Mouse (Mus musculus): ENCODE measurements around the gene Hoxb7. TPM values are rescaled to one million over a fixed set of nuclear protein-coding genes. Genes with fewer than 3 reads are reported as not detected.

Gene Hoxb7
- polyA plus RNA-seq, 1 experiment from 2014 or later, result 0.15 TPM

DNA sequence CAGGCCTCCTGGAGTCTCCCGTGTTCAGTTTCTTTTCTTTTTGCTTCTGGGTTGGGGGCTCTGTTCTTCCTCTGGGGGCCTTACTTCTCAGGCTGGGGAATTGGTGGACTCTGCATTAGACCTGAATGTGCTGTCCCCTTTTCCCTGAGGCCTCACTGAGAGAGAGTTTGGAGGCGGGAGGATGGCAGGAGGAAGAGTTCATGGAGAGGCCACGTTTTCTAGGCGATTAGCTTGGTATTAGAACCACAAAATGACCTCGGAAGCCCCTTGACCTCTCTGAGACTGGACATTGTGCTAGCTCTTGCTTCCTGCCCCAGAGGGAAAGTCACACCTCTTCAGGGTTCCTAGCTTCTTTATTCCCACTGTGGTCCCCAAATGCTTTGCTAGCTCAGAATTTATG, 37.7 kb downstream of the Hoxb7 start:
- H3K9me3 ChIP-seq, result no peaks in the 10 kb centered on the region
- no peak overlapping the region for H3K4me2 ChIP-seq

DNA sequence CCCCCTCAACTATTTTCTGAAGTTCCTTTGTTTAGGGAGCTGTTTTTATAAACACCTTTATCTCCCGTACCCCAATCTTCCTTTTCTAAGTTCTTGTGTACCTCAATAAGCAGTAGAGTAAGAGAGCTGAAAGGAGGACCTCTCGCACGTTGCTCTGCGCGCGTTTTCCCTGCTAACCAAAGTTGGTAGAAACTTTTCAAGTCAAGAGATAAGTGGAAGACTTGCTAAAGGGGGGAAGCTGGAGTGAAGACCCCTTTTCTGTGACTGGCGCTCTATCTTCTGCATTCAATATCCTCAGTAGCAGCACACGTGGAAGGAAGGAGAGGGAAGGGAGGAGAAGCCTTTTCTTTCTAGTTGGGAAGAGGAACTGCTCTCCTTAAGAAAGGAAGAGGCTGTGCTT, 38.5 kb downstream of the Hoxb7 start:
- Histone ChIP-seq H3K4me3 (no peak overlapping the region), H3K27me3 (peaks cover 100% of the 10 kb centered on the region), H3K9ac (no peak overlapping the region), H3K9me3 (no peaks in the 10 kb centered on the region), H3K4me2 (no peak overlapping the region), H3K36me3 (no peaks in the 10 kb centered on the region), H3K4me1 (no peaks in the 10 kb centered on the region), H3K27ac (no peak overlapping the region)
- no peak for ATAC-seq (ENCODE audit: insufficient number of reproducible peaks, insufficient read depth, low FRiP score, low TSS enrichment, low read depth)
- 2% methylated on average over 8 of the region's 8 CpGs for WGBS

More for the DNA sequence above, 37.7 kb downstream of the Hoxb7 start:
- Histone ChIP-seq H3K9ac (no peak overlapping the region), H3K4me3 (no peak overlapping the region), H3K4me1 (no peaks in the 10 kb centered on the region), H3K27me3 (peaks cover 100% of the 10 kb centered on the region), H3K36me3 (no peaks in the 10 kb centered on the region), H3K27ac (no peak overlapping the region)
- no peak for ATAC-seq (ENCODE audit: insufficient number of reproducible peaks, insufficient read depth, low FRiP score, low TSS enrichment, low read depth)
- under 1% methylated on average over 5 of the region's 5 CpGs for WGBS

DNA sequence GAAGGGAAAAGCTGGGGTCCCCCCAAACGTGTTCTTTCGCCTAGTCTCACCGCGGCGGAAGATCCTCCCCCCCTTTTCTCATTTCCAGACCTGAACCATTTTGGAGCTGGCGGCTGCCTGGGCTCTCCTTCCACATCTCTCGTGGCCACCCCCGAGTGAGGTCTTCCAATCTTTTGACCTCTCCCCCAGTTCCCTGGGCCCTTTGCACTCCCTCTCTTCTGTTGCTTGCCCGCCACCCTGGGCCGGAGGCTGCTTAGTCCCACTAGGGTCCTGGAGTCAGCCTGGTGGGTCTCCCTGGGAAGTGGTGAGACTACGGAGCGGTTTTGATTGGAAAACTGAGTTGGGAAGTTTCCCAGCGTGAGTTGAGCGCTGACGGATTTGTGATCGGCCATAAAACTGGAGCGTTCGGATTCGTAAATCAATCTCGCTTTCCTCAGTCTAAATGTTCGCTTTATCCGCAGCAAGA, 39.4 kb downstream of the Hoxb7 start:
- Histone ChIP-seq H3K27ac (no peak overlapping the region), H3K36me3 (no peaks in the 10 kb centered on the region), H3K9ac (no peak overlapping the region), H3K4me3 (no peak overlapping the region), H3K4me1 (no peaks in the 10 kb centered on the region), H3K9me3 (no peaks in the 10 kb centered on the region), H3K27me3 (peaks cover 100% of the 10 kb centered on the region), H3K4me2 (no peak overlapping the region)
- no peak for ATAC-seq (ENCODE audit: insufficient number of reproducible peaks, insufficient read depth, low FRiP score, low TSS enrichment, low read depth)
- WGBS, result 3% methylated on average over 22 of the region's 22 CpGs

DNA sequence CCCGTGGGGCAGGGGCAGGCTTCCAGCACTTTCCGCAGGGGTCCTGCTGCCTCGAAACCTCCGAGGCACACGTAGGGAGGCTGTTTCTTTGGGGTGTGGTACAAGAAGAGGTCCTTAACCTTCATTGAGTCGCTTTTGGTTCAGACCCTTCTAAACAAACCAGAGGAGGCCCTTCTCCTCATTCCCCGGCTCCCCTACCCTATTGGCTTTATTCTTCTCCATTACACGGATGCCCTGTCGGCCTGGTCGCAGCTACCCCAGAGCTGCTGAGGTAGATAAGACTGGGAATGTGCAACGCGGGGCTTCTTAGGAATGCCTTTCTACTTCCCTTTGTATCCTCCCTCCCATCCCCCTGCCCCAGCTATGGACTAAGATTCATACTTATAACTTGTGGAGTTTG, 40.3 kb downstream of the Hoxb7 start:
- Histone ChIP-seq H3K4me3 (no peak overlapping the region), H3K36me3 (no peaks in the 10 kb centered on the region), H3K4me1 (no peaks in the 10 kb centered on the region), H3K9me3 (no peaks in the 10 kb centered on the region), H3K27ac (no peak overlapping the region), H3K9ac (no peak overlapping the region), H3K4me2 (no peak overlapping the region), H3K27me3 (peaks cover 100% of the 10 kb centered on the region)
- no peak for ATAC-seq (ENCODE audit: insufficient number of reproducible peaks, insufficient read depth, low FRiP score, low TSS enrichment, low read depth)
- under 1% methylated on average over 12 of the region's 12 CpGs for WGBS

DNA sequence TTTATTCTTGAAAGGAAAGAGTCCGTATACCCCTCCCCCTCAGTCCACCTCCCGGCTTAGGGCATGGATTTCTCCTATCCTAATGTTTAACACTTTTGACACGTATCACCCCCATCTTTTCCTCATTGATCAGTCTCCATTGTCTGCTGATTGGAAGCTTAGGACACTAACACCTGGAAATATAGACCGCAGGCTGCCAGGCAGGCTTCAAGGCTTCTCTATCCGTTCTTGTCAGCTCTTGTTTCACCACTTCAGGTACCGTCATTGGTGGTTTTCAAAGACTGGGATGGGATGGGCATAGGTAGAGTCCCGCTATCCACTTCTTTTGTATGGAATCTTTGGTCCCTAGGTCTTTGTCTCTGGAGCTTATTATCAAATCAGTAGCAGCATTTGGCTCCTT, 40.7 kb downstream of the Hoxb7 start:
- no peak for ATAC-seq (ENCODE audit: insufficient number of reproducible peaks, insufficient read depth, low FRiP score, low TSS enrichment, low read depth)
- Histone ChIP-seq H3K9me3 (no peaks in the 10 kb centered on the region), H3K4me1 (no peaks in the 10 kb centered on the region), H3K9ac (no peak overlapping the region), H3K36me3 (no peaks in the 10 kb centered on the region), H3K4me2 (no peak overlapping the region), H3K27me3 (peaks cover 100% of the 10 kb centered on the region), H3K27ac (no peak overlapping the region), H3K4me3 (no peak overlapping the region)
- WGBS, result 3% methylated on average over 7 of the region's 7 CpGs

DNA sequence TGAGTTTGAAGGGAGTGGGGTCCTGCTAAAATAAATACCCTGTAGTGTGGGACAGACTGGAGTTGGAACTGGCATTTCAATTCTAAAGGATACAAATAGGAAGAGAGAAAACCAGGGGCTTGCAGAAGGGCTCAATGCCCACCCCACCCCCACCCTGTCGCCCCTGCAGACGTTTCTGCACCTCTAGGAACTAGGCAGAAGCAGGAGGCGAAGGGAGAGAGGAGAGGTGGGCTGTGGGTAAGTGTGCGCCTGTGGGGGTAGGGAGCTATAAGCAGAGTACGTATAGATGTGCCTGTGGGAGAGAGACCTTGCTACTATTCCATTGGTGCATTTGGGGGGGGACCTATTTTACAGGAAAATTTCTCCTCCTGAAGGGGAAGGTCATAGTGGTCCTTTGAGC, 41.3 kb downstream of the Hoxb7 start:
- Histone ChIP-seq H3K27ac (no peak overlapping the region), H3K4me2 (no peak overlapping the region), H3K9ac (no peak overlapping the region), H3K27me3 (peaks cover 100% of the 10 kb centered on the region), H3K4me3 (no peak overlapping the region), H3K4me1 (peaks cover 3% of the 10 kb centered on the region), H3K36me3 (no peaks in the 10 kb centered on the region), H3K9me3 (no peaks in the 10 kb centered on the region)
- WGBS, result 3% methylated on average over 5 of the region's 5 CpGs
- no peak for ATAC-seq (ENCODE audit: insufficient number of reproducible peaks, insufficient read depth, low FRiP score, low TSS enrichment, low read depth)

DNA sequence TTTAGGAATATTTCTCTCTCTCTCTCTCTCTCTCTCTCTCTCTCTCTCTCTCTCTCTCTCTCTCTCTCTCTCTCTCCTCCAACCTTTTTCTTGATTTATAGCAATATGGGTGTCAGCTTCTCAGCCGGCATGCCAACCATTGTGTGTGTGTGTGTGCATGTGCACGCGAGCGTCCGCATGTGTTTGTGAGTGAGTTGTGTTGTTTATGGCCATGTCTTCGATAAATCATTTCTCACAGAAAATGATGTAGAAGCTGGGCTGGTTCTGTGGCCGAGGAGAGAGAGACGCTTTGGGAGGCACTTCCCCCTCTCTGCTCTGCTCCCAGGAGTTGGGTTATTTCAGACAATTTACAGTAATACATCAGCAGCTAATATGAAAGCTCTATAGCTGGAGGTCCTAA, 42.2 kb downstream of the Hoxb7 start:
- Histone ChIP-seq H3K27me3 (peaks cover 100% of the 10 kb centered on the region), H3K4me1 (peaks cover 7% of the 10 kb centered on the region), H3K27ac (no peak overlapping the region), H3K4me3 (no peak overlapping the region), H3K9ac (no peak overlapping the region), H3K4me2 (no peak overlapping the region), H3K36me3 (no peaks in the 10 kb centered on the region), H3K9me3 (no peaks in the 10 kb centered on the region)
- 4% methylated on average over 8 of the region's 8 CpGs for WGBS
- ATAC-seq (ENCODE audit: insufficient number of reproducible peaks, insufficient read depth, low FRiP score, low TSS enrichment, low read depth), result no peak

DNA sequence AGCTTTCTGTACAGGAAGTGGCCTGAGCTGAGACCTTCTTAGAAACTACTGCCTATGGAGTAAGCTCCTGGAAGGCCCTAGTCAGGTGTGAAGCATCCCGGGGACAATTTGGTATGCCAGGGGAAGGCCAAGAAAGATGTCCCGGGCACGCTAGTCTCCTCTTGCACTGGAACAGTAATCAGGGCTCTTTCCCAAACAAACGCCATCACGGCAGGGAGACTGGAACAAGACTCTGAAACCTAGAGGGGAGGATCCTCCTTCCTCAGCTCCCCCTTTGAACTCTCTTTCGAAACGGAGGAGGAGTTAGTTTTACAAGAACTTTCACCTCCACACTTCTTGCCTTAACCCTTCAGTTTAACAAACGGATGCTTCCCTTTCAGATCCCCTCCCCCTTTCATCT, 45.7 kb downstream of the Hoxb7 start:
- under 1% methylated on average over 8 of the region's 8 CpGs for WGBS
- peaks cover 7% of the 10 kb centered on the region for H3K4me1 ChIP-seq
- H3K9ac ChIP-seq, result no peak overlapping the region
- H3K9me3 ChIP-seq, result no peaks in the 10 kb centered on the region
- H3K27ac ChIP-seq, result no peak overlapping the region
- ATAC-seq (ENCODE audit: insufficient number of reproducible peaks, insufficient read depth, low FRiP score, low TSS enrichment, low read depth), result no peak
- H3K4me2 ChIP-seq, result no peak overlapping the region
- H3K4me3 ChIP-seq, result no peak overlapping the region; the same call in 1 of the 2 replicates
- peaks cover 100% of the 10 kb centered on the region for H3K27me3 ChIP-seq
- no peaks in the 10 kb centered on the region for H3K36me3 ChIP-seq

- Histone ChIP-seq H3K27ac (no peak overlapping the region), H3K27me3 (peaks cover 100% of the 10 kb centered on the region)
- ATAC-seq (ENCODE audit: insufficient number of reproducible peaks, insufficient read depth, low FRiP score, low TSS enrichment, low read depth), result no peak
Observed at GRCm38 (mm10) chr11:96332618-96333032, 46.2 kb downstream of the Hoxb7 start.

DNA sequence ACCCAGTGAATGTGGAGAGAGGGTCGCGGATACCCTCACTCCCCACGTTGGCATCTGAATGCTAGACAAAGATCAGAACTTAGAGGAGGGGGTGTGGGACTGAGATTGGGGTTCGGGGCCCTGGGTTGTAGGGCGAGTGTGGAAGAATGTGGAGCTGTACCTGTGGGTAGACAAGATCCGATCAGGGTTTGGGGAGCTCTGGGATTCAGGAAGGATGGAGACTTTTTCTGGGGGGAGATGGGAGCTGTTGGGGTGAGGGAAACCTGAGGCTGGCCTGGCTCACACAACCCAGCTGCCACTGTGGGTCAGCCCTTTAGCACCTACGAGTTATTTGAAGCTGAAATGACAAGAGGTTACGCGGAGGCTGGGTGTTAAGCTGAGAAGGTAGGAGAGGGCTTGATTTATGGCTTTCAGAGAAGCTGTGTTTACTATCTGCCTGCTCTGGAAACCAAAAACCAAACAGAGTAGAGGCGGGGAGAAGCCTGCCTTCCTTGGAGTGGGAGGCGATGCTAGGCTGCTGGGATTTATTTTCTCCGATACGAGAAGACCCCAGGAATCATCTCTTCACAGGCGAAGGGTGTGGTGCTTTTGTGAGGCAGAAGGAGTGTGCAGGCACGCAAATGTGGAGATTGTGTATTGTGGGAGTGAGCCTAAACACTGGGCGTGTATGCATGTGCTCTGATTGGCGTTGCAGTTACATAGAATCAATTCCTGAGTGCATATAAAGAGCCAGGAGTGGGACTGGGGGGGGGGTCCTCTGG, 47.0 kb downstream of the Hoxb7 start:
- no peaks in the 10 kb centered on the region for H3K36me3 ChIP-seq
- 5% methylated on average over 17 of the region's 17 CpGs for WGBS
- ATAC-seq (ENCODE audit: insufficient number of reproducible peaks, insufficient read depth, low FRiP score, low TSS enrichment, low read depth), result no peak
- peaks cover 100% of the 10 kb centered on the region for H3K27me3 ChIP-seq
- peaks cover 7% of the 10 kb centered on the region for H3K4me1 ChIP-seq
- H3K9me3 ChIP-seq, result no peaks in the 10 kb centered on the region
- H3K4me3 ChIP-seq, result 0 out of 2 replicates have a peak overlapping the region, but pooled peaks have one; percentile 23
- H3K9ac ChIP-seq, result no peak overlapping the region
- peak overlapping the region; percentile 49; the same call in 1 of the 2 replicates for H3K4me2 ChIP-seq
- no peak overlapping the region for H3K27ac ChIP-seq

More at GRCm38 (mm10) chr11:96332618-96333032, 46.2 kb downstream of the Hoxb7 start:
- Histone ChIP-seq H3K9me3 (no peaks in the 10 kb centered on the region), H3K36me3 (no peaks in the 10 kb centered on the region), H3K4me1 (peaks cover 7% of the 10 kb centered on the region), H3K4me2 (peak overlapping the region; percentile 49), H3K9ac (no peak overlapping the region), H3K4me3 (peak overlapping the region; percentile 23)
- under 1% methylated on average over 35 of the region's 35 CpGs for WGBS

GRCm38 (mm10) chr11:96334002-96334364, 47.6 kb downstream of the Hoxb7 start:
- Histone ChIP-seq H3K4me2 (no peak overlapping the region), H3K27me3 (peaks cover 100% of the 10 kb centered on the region), H3K27ac (no peak overlapping the region), H3K36me3 (no peaks in the 10 kb centered on the region), H3K9ac (no peak overlapping the region), H3K9me3 (no peaks in the 10 kb centered on the region), H3K4me1 (peaks cover 7% of the 10 kb centered on the region), H3K4me3 (no peak overlapping the region)
- WGBS, result 3% methylated on average over 2 of the region's 2 CpGs
- no peak for ATAC-seq (ENCODE audit: insufficient number of reproducible peaks, insufficient read depth, low FRiP score, low TSS enrichment, low read depth)

GRCm38 (mm10) chr11:96334998-96335397, 48.6 kb downstream of the Hoxb7 start:
- no peak overlapping the region for H3K27ac ChIP-seq
- WGBS, result 17% methylated on average over 3 of the region's 3 CpGs
- H3K9ac ChIP-seq, result no peak overlapping the region
- peaks cover 7% of the 10 kb centered on the region for H3K4me1 ChIP-seq
- H3K4me3 ChIP-seq, result no peak overlapping the region
- no peak overlapping the region for H3K4me2 ChIP-seq
- peaks cover 100% of the 10 kb centered on the region for H3K27me3 ChIP-seq
- no peak for ATAC-seq (ENCODE audit: insufficient number of reproducible peaks, insufficient read depth, low FRiP score, low TSS enrichment, low read depth)
- no peaks in the 10 kb centered on the region for H3K36me3 ChIP-seq
- H3K9me3 ChIP-seq, result no peaks in the 10 kb centered on the region

Measured in embryonic facial prominence, embryonic 13.5 days (tissue).